Mouse (Mus musculus) liver, embryonic 12.5 days (tissue): ENCODE results near the gene Adamts9. TPM values are rescaled to one million over a fixed set of nuclear protein-coding genes. Genes with fewer than 3 reads are reported as not detected.

Experiments
- ATAC-seq: fragments of 200-750 bp; cut with Nextera tagmentation; 2 replicates; pipeline ENCODE4 v1.8.0; 2017; ENCODE audit warnings: moderate number of reproducible peaks, mild to moderate bottlenecking, moderate library complexity
- H3K27ac ChIP-seq: fragments of 300-500 bp; sonication (generic); 2 replicates; pipeline ENCODE4 v1.5.1; 2016; ENCODE audit warnings: mild to moderate bottlenecking
- H3K27me3 ChIP-seq: fragments of 300-500 bp; sonication (generic); replicated peaks from 2 replicates; pipeline ENCODE4 v1.6.1; 2016; ENCODE audit warnings: mild to moderate bottlenecking, moderate library complexity
- H3K36me3 ChIP-seq: fragments of 300-500 bp; sonication (generic); 2 replicates; pipeline ENCODE4 v1.6.1; 2016; ENCODE audit warnings: mild to moderate bottlenecking, moderate library complexity
- H3K4me1 ChIP-seq: fragments of 300-500 bp; sonication (generic); 2 replicates; pipeline ENCODE4 v1.6.1; 2016
- H3K4me2 ChIP-seq: fragments of 300-500 bp; sonication (generic); 2 replicates; pipeline ENCODE4 v1.6.1; 2016; ENCODE audit warnings: mild to moderate bottlenecking, moderate library complexity
- H3K4me3 ChIP-seq: fragments of 300-500 bp; sonication (generic); 2 replicates; pipeline ENCODE4 v1.5.1; 2016; ENCODE audit warnings: mild to moderate bottlenecking, moderate library complexity
- H3K9ac ChIP-seq: fragments of 300-500 bp; sonication (generic); 2 replicates; pipeline ENCODE4 v1.6.1; 2016; ENCODE audit warnings: mild to moderate bottlenecking, moderate library complexity
- H3K9me3 ChIP-seq: fragments of 300-500 bp; sonication (generic); replicated peaks from 2 replicates; pipeline ENCODE4 v1.6.1; 2016; ENCODE audit warnings: mild to moderate bottlenecking, moderate library complexity
- WGBS: fragments of 180-500 bp; shearing (Covaris S2); methylation state at CpG from one replicate; pipeline ENCODE4 v1.1.7; 2016; ENCODE audit not compliant: insufficient replicate concordance; 5-methylcytosine and 5-hydroxymethylcytosine counted together
- polyA plus RNA-seq: library from polyadenylated mRNA; unstranded; fragments of >200 nt; fragmentation: Nextera tagmentation; extraction: Ambion mirVana; gene quantifications from 2 replicates; pipeline ENCODE4 v1.2.1, GENCODE M21; 2016

Adamts9 gene
- polyA plus RNA-seq, 1 experiment from 2014 or later, result 2.0 TPM

- Histone ChIP-seq H3K36me3 (no peaks in the 10 kb centered on the region), H3K9ac (no peak overlapping the region), H3K4me3 (no peak overlapping the region), H3K27me3 (no peaks in the 10 kb centered on the region), H3K4me2 (no peak overlapping the region), H3K27ac (no peak overlapping the region), H3K4me1 (no peaks in the 10 kb centered on the region), H3K9me3 (no peaks in the 10 kb centered on the region)
- 46% methylated on average over 2 of the region's 2 CpGs for WGBS
- ATAC-seq, result no peak
Observed at GRCm38 (mm10) chr6:92959416-92959815, 16.1 kb upstream of the Adamts9 start.

- H3K4me2 ChIP-seq, result no peak overlapping the region
- H3K4me1 ChIP-seq, result 0 out of 2 replicates have a peak, but pooled peaks cover 4% of the 10 kb centered on the region
- H3K4me3 ChIP-seq, result no peak overlapping the region
- 0 out of 2 replicates have a peak, but pooled peaks cover 8% of the 10 kb centered on the region for H3K9me3 ChIP-seq
- H3K9ac ChIP-seq, result no peak overlapping the region
- no peak for ATAC-seq
- peaks cover 37% of the 10 kb centered on the region for H3K27me3 ChIP-seq
- no peak overlapping the region for H3K27ac ChIP-seq
- WGBS, result 77% methylated on average over 6 of the region's 6 CpGs
- H3K36me3 ChIP-seq, result no peaks in the 10 kb centered on the region
Observed at GRCm38 (mm10) chr6:92947337-92948042, 4.2 kb upstream of the Adamts9 start.

- Histone ChIP-seq H3K9ac (no peak overlapping the region), H3K4me3 (no peak overlapping the region), H3K27me3 (peaks cover 65% of the 10 kb centered on the region), H3K9me3 (0 out of 2 replicates have a peak, but pooled peaks cover 8% of the 10 kb centered on the region), H3K4me2 (no peak overlapping the region), H3K36me3 (no peaks in the 10 kb centered on the region), H3K4me1 (0 out of 2 replicates have a peak, but pooled peaks cover 4% of the 10 kb centered on the region), H3K27ac (no peak overlapping the region)
- no peak for ATAC-seq
- WGBS, result 49% methylated on average over 7 of the region's 7 CpGs
Observed at GRCm38 (mm10) chr6:92944711-92945110, 1.4 kb upstream of the Adamts9 start.

- Histone ChIP-seq H3K27ac (no peak overlapping the region), H3K36me3 (no peaks in the 10 kb centered on the region), H3K4me2 (peak overlapping the region; percentile 62), H3K27me3 (peaks cover 70% of the 10 kb centered on the region), H3K4me1 (0 out of 2 replicates have a peak, but pooled peaks cover 4% of the 10 kb centered on the region), H3K9me3 (0 out of 2 replicates have a peak, but pooled peaks cover 8% of the 10 kb centered on the region), H3K4me3 (no peak overlapping the region; the same call in 1 of the 2 replicates), H3K9ac (no peak overlapping the region)
- 8% methylated on average over 14 of the region's 14 CpGs for WGBS
- ATAC-seq, result no peak
Observed at GRCm38 (mm10) chr6:92944048-92944685, 875 bp upstream of the Adamts9 start.

- H3K27ac ChIP-seq, result 0 out of 2 replicates have a peak overlapping the region, but pooled peaks have one; percentile 13
- H3K27me3 ChIP-seq, result peaks cover 70% of the 10 kb centered on the region
- H3K4me2 ChIP-seq, result peak overlapping the region; percentile 62
- WGBS, result under 1% methylated on average over 30 of the region's 30 CpGs
- ATAC-seq, result no peak
- H3K4me1 ChIP-seq, result 0 out of 2 replicates have a peak, but pooled peaks cover 4% of the 10 kb centered on the region
- H3K9ac ChIP-seq, result no peak overlapping the region; the same call in 1 of the 2 replicates
- no peaks in the 10 kb centered on the region for H3K9me3 ChIP-seq
- peak overlapping the region; percentile 52 for H3K4me3 ChIP-seq
- no peaks in the 10 kb centered on the region for H3K36me3 ChIP-seq
Observed at GRCm38 (mm10) chr6:92941756-92942420, 1.4 kb downstream of the Adamts9 start.

GRCm38 (mm10) chr6:92941281-92941731, 2.0 kb downstream of the Adamts9 start:
- Histone ChIP-seq H3K4me2 (peak overlapping the region; percentile 62), H3K4me1 (0 out of 2 replicates have a peak, but pooled peaks cover 4% of the 10 kb centered on the region), H3K9me3 (no peaks in the 10 kb centered on the region), H3K9ac (no peak overlapping the region), H3K27me3 (peaks cover 70% of the 10 kb centered on the region), H3K27ac (no peak overlapping the region), H3K36me3 (no peaks in the 10 kb centered on the region), H3K4me3 (peak overlapping the region; percentile 52)
- peak; percentile 73 for ATAC-seq
- 2% methylated on average over 21 of the region's 21 CpGs for WGBS

- Histone ChIP-seq H3K27ac (no peak overlapping the region), H3K4me1 (0 out of 2 replicates have a peak, but pooled peaks cover 4% of the 10 kb centered on the region), H3K36me3 (no peaks in the 10 kb centered on the region), H3K9me3 (no peaks in the 10 kb centered on the region), H3K4me3 (peak overlapping the region; percentile 52), H3K9ac (no peak overlapping the region), H3K27me3 (peaks cover 62% of the 10 kb centered on the region), H3K4me2 (peak overlapping the region; percentile 62)
- no peak for ATAC-seq
- 3% methylated on average over 37 of the region's 37 CpGs for WGBS
Observed at GRCm38 (mm10) chr6:92940191-92941131, 2.8 kb downstream of the Adamts9 start.

- ATAC-seq, result no peak
- H3K4me1 ChIP-seq, result no peaks in the 10 kb centered on the region
- no peaks in the 10 kb centered on the region for H3K36me3 ChIP-seq
- no peak overlapping the region for H3K9ac ChIP-seq
- no peaks in the 10 kb centered on the region for H3K27me3 ChIP-seq
- H3K4me3 ChIP-seq, result no peak overlapping the region
- no peaks in the 10 kb centered on the region for H3K9me3 ChIP-seq
- H3K27ac ChIP-seq, result no peak overlapping the region
- no peak overlapping the region for H3K4me2 ChIP-seq
- WGBS, result 58% methylated on average over 5 of the region's 5 CpGs
Observed at GRCm38 (mm10) chr6:92928261-92928660, 15.0 kb downstream of the Adamts9 start.

- H3K9ac ChIP-seq, result no peak overlapping the region
- 60% methylated on average over 8 of the region's 8 CpGs for WGBS
- H3K27me3 ChIP-seq, result no peaks in the 10 kb centered on the region
- H3K4me3 ChIP-seq, result no peak overlapping the region
- no peaks in the 10 kb centered on the region for H3K4me1 ChIP-seq
- ATAC-seq, result no peak
- H3K4me2 ChIP-seq, result no peak overlapping the region
- no peaks in the 10 kb centered on the region for H3K36me3 ChIP-seq
- H3K9me3 ChIP-seq, result no peaks in the 10 kb centered on the region
- no peak overlapping the region for H3K27ac ChIP-seq
Observed at GRCm38 (mm10) chr6:92924536-92924935, 18.8 kb downstream of the Adamts9 start.

GRCm38 (mm10) chr6:92921843-92922242, 21.4 kb downstream of the Adamts9 start:
- Histone ChIP-seq H3K9me3 (no peaks in the 10 kb centered on the region), H3K4me2 (no peak overlapping the region), H3K36me3 (no peaks in the 10 kb centered on the region), H3K4me3 (no peak overlapping the region), H3K27me3 (no peaks in the 10 kb centered on the region), H3K27ac (no peak overlapping the region), H3K9ac (no peak overlapping the region), H3K4me1 (no peaks in the 10 kb centered on the region)
- 31% methylated on average over 4 of the region's 4 CpGs for WGBS
- ATAC-seq, result no peak
